Comparison of ENCODE assay signal across 17 mouse cellular contexts in genomic region chr10:85953401-85953800, GRCm38 (mm10). TPM values are rescaled to one million over a fixed set of nuclear protein-coding genes. Genes with fewer than 3 reads are reported as not detected.
A peak's percentile ranks its signal among the peaks of the same experiment; 100 is the strongest.
DNase-seq lines count a peak whose midpoint lies in the region; ATAC-seq lines count a peak whose summit lies in the region.
"Had no signal": no experiment of that assay in that cellular context is flagged by ENCODE, and none has a peak within 500 bp of the region (broad histone marks: within the 10 kb centered on the region; RNA-seq: fewer than 3 reads in every experiment).

No protein-coding gene starts in this region.

- ATAC-seq in midbrain, embryonic 11.5 days (ENCODE audit: low FRiP score): no peak
- no peak for ATAC-seq in midbrain, embryonic 16.5 days
- ATAC-seq: inflammation-experienced regulatory T-cells, adult 6 months had no signal

- no peak overlapping the region for H3K4me2 ChIP-seq in midbrain, embryonic 11.5 days
- H3K4me2 ChIP-seq in midbrain, embryonic 16.5 days (ENCODE audit: low read length): no peak overlapping the region

- no peaks in the 10 kb centered on the region for H3K27me3 ChIP-seq in midbrain, embryonic 11.5 days (ENCODE audit: control insufficient read depth, insufficient read depth, low read length)
- no peaks in the 10 kb centered on the region for H3K27me3 ChIP-seq in midbrain, embryonic 16.5 days (ENCODE audit: control insufficient read depth, insufficient read depth, low read depth, low read length)

- no peak overlapping the region for H3K27ac ChIP-seq in midbrain, embryonic 11.5 days (ENCODE audit: low read depth, low read length)
- no peak overlapping the region for H3K27ac ChIP-seq in midbrain, embryonic 16.5 days (ENCODE audit: low read length)
- H3K27ac ChIP-seq: limb, embryonic 10.5 days had no signal

- peaks cover 6% of the 10 kb centered on the region for H3K4me1 ChIP-seq in midbrain, embryonic 11.5 days (ENCODE audit: control insufficient read depth, insufficient read depth, low read length)
- H3K4me1 ChIP-seq in midbrain, embryonic 16.5 days (ENCODE audit: control insufficient read depth, insufficient read depth, low read length): peaks cover 11% of the 10 kb centered on the region

- DNase-seq in adrenal gland, postnatal 14 days: peak; percentile 52
- no peak for DNase-seq in adrenal gland, postnatal 4 days (ENCODE audit: low spot score in 2 of 2)
- DNase-seq in midbrain, embryonic 11.5 days (ENCODE audit: low spot score, missing footprints): peak; percentile 69
- peak; percentile 52 for DNase-seq in kidney, adult 9 months
- peak; percentile 10 to 21 for DNase-seq in natural killer cell, adult 2 months (ENCODE audit: low spot score in 2 of 2)
- no peak for DNase-seq in urinary bladder, adult 2 months (ENCODE audit: low spot score)
- no peak for DNase-seq in layer of hippocampus, postnatal 36 days
- DNase-seq: cerebellum, adult 11 months had no signal

- H3K4me3 ChIP-seq in midbrain, embryonic 11.5 days (ENCODE audit: low read depth, low read length): no peak overlapping the region
- no peak overlapping the region for H3K4me3 ChIP-seq in midbrain, embryonic 16.5 days (ENCODE audit: low read depth, low read length)
- H3K4me3 ChIP-seq: limb, embryonic 10.5 days had no signal

- WGBS in midbrain, embryonic 11.5 days: 92% methylated on average over 3 of the region's 3 CpGs
- WGBS in midbrain, embryonic 16.5 days: 85% methylated on average over 3 of the region's 3 CpGs

- H3K9ac ChIP-seq in midbrain, embryonic 11.5 days (ENCODE audit: low read length): no peak overlapping the region
- H3K9ac ChIP-seq in midbrain, embryonic 16.5 days (ENCODE audit: low read depth, low read length): no peak overlapping the region

- H3K36me3 ChIP-seq in midbrain, embryonic 11.5 days (ENCODE audit: control insufficient read depth, insufficient read depth, low read length): peaks cover 13% of the 10 kb centered on the region
- peaks cover 14% of the 10 kb centered on the region for H3K36me3 ChIP-seq in midbrain, embryonic 16.5 days (ENCODE audit: control insufficient read depth, insufficient read depth, low read length)

- H3K9me3 ChIP-seq in midbrain, embryonic 11.5 days (ENCODE audit: control insufficient read depth, low read length): no peaks in the 10 kb centered on the region
- no peaks in the 10 kb centered on the region for H3K9me3 ChIP-seq in midbrain, embryonic 16.5 days (replicated peaks; ENCODE audit: control insufficient read depth, low read length, poor library complexity, severe bottlenecking)
- H3K9me3 ChIP-seq: limb, embryonic 10.5 days had no signal

RNA-seq across cellular contexts. Expression of gene Rtcb, which starts 4.2 kb away (rescaled TPM):
- total RNA-seq in adrenal gland, postnatal 14 days (2021): 114 and 128 TPM in 2 replicates
- 100 to 1,000 TPM; 138 to 146 TPM for total RNA-seq in adrenal gland, postnatal 4 days (2021)
- polyA plus RNA-seq in midbrain, embryonic 11.5 days (2014; fragmentation: Nextera tagmentation; extraction: Ambion mirVana): 203 and 206 TPM in 2 replicates
- polyA plus RNA-seq in midbrain, embryonic 16.5 days (2015; fragmentation: Nextera tagmentation; extraction: Ambion mirVana): 176 and 183 TPM in 2 replicates
- 102 and 112 TPM in 2 replicates for polyA plus RNA-seq in urinary bladder, adult 2 months (2012; rRNA removed)
- 100 to 1,000 TPM; 102 to 107 TPM for total RNA-seq in layer of hippocampus, postnatal 36 days (2021)

RNA-seq across cellular contexts. Expression of gene Ascl4, which starts 25.9 kb away (rescaled TPM):
- not detected in 2 replicates for total RNA-seq in adrenal gland, postnatal 14 days (2021)
- total RNA-seq in adrenal gland, postnatal 4 days (2021): under 1 TPM in 1 of 2 experiments, not detected in 1; 0.28 TPM
- 0.28 and 0.36 TPM in 2 replicates for polyA plus RNA-seq in midbrain, embryonic 11.5 days (2014; fragmentation: Nextera tagmentation; extraction: Ambion mirVana)
- polyA plus RNA-seq in midbrain, embryonic 16.5 days (2015; fragmentation: Nextera tagmentation; extraction: Ambion mirVana): 1.2 and 1.3 TPM in 2 replicates
- 0.04 TPM in 1 of 2 replicates, not detected in the other for polyA plus RNA-seq in urinary bladder, adult 2 months (2012; rRNA removed)
- under 1 TPM; 0.22 to 0.58 TPM for total RNA-seq in layer of hippocampus, postnatal 36 days (2021)
- total RNA-seq: heart, postnatal 14 days; megakaryocyte-erythroid progenitor cell, adult 5-6 weeks; MEL had no signal
- polyA plus RNA-seq: C2C12; liver, embryonic 16.5 days had no signal

RNA-seq across cellular contexts. Expression of gene Prdm4, which starts 36.5 kb away (rescaled TPM):
- 14.8 and 16.2 TPM in 2 replicates for total RNA-seq in adrenal gland, postnatal 14 days (2021)
- 10 to 100 TPM; 23.4 to 23.9 TPM for total RNA-seq in adrenal gland, postnatal 4 days (2021)
- 35.3 and 35.6 TPM in 2 replicates for polyA plus RNA-seq in midbrain, embryonic 11.5 days (2014; fragmentation: Nextera tagmentation; extraction: Ambion mirVana)
- polyA plus RNA-seq in midbrain, embryonic 16.5 days (2015; fragmentation: Nextera tagmentation; extraction: Ambion mirVana): 20.3 and 21.7 TPM in 2 replicates
- 19.4 and 21.4 TPM in 2 replicates for polyA plus RNA-seq in urinary bladder, adult 2 months (2012; rRNA removed)
- 10 to 100 TPM; 24.0 to 25.4 TPM for total RNA-seq in layer of hippocampus, postnatal 36 days (2021)

RNA-seq across cellular contexts. Expression of gene Bpifc, which starts 58.3 kb away (rescaled TPM):
- total RNA-seq in adrenal gland, postnatal 14 days (2021): 0.41 and 0.56 TPM in 2 replicates
- under 1 TPM; 0.11 to 0.20 TPM for total RNA-seq in adrenal gland, postnatal 4 days (2021)
- polyA plus RNA-seq in midbrain, embryonic 11.5 days (2014; fragmentation: Nextera tagmentation; extraction: Ambion mirVana): 0.12 TPM in 1 of 2 replicates, not detected in the other
- not detected in 2 replicates for polyA plus RNA-seq in midbrain, embryonic 16.5 days (2015; fragmentation: Nextera tagmentation; extraction: Ambion mirVana)
- polyA plus RNA-seq in urinary bladder, adult 2 months (2012; rRNA removed): 0.06 and 0.18 TPM in 2 replicates
- under 1 TPM in 1 of 2 experiments, not detected in 1; 0.12 TPM for total RNA-seq in layer of hippocampus, postnatal 36 days (2021)
- total RNA-seq: heart, postnatal 14 days; layer of hippocampus, postnatal 10 days; megakaryocyte-erythroid progenitor cell, adult 5-6 weeks; MEL had no signal
- polyA plus RNA-seq: C2C12; inflammation-experienced regulatory T-cells, adult 6 months; limb, embryonic 10.5 days had no signal

Comparison
In these comparisons a context has a peak if more than half of its experiments do, and no peak if none do; other contexts are left out.
1. DNase-seq: peak in adrenal gland, postnatal 14 days (single experiment), midbrain, embryonic 11.5 days (single experiment), kidney, adult 9 months (single experiment) and natural killer cell, adult 2 months (2 of 2); none in adrenal gland, postnatal 4 days (0 of 2), urinary bladder, adult 2 months (single experiment) and layer of hippocampus, postnatal 36 days (0 of 2).